ENCODE assay signal across 12 mouse cellular contexts in the genomic region with DNA sequence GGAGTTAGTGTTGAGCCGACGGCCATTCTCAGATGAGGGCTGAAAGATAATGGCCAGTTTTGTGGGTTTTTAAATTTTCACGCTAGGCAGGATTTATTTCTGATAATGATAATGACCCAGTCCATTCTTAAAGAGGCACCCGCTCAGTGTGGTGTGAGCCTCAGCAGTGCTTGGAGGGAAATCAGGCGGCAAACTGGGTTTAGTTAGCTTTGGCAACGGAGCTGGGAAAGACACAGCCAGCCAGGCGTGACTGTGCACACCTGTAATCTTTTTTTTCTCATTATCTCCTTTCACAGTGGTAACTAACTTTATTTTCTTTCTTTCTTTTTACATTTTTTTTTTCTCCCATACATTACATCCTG. TPM values are rescaled to one million over a fixed set of nuclear protein-coding genes. Genes with fewer than 3 reads are reported as not detected.
DNase-seq lines count a peak whose midpoint lies in the region; ATAC-seq and TF ChIP-seq lines count a peak whose summit lies in the region.
"Had no signal": no experiment of that assay in that cellular context is flagged by ENCODE, and none has a peak within 500 bp of the region (broad histone marks: within the 10 kb centered on the region; RNA-seq: fewer than 3 reads in every experiment).

No protein-coding gene starts in this region.

- H3K27ac ChIP-seq in heart, embryonic 15.5 days = peak overlapping the region; percentile 59
- H3K27ac ChIP-seq in liver, adult 2 months (replicated peaks; ENCODE audit: insufficient read depth, low read depth, low read length) = no peak overlapping the region
- H3K27ac ChIP-seq in liver, embryonic 11.5 days (ENCODE audit: low read depth, low read length) = no peak overlapping the region
- H3K27ac ChIP-seq in forebrain, embryonic 16.5 days (ENCODE audit: low read length) = 0 out of 2 replicates have a peak overlapping the region, but pooled peaks have one; percentile 15
- H3K27ac ChIP-seq in midbrain, postnatal 0 days (ENCODE audit: low read depth, low read length) = peak overlapping the region; percentile 47; the same call in 1 of the 2 replicates
- H3K27ac ChIP-seq: liver, embryonic 12.5 days had no signal

- H3K36me3 ChIP-seq in heart, embryonic 15.5 days = no peaks in the 10 kb centered on the region
- no peaks in the 10 kb centered on the region for H3K36me3 ChIP-seq in liver, adult 2 months (ENCODE audit: control insufficient read depth, insufficient read depth, low read length)
- no peaks in the 10 kb centered on the region for H3K36me3 ChIP-seq in liver, embryonic 11.5 days (ENCODE audit: control insufficient read depth, insufficient read depth, low read length)
- no peaks in the 10 kb centered on the region for H3K36me3 ChIP-seq in forebrain, embryonic 16.5 days (ENCODE audit: control insufficient read depth, insufficient read depth)
- no peaks in the 10 kb centered on the region for H3K36me3 ChIP-seq in midbrain, postnatal 0 days (ENCODE audit: insufficient read depth, low read length)
- H3K36me3 ChIP-seq: liver, embryonic 12.5 days had no signal

- DNase-seq in heart, adult 9 months (ENCODE audit: low spot score in 2 of 2) = no peak
- peak; percentile 47 for DNase-seq in liver, adult 2 months (ENCODE audit: extremely low read depth, low read depth, low spot score)
- no peak for DNase-seq in liver, embryonic 11.5 days (ENCODE audit: low spot score)
- no peak for DNase-seq in midbrain, postnatal 0 days (ENCODE audit: low spot score)
- DNase-seq in adrenal gland, postnatal 14 days = no peak
- DNase-seq in thymus, postnatal 36 days = no peak
- DNase-seq: cerebellum, adult 11 months; kidney, adult 8-10 months had no signal

- H3K4me1 ChIP-seq in heart, embryonic 15.5 days (replicated peaks) = peaks cover 29% of the 10 kb centered on the region
- H3K4me1 ChIP-seq in liver, adult 2 months (ENCODE audit: control insufficient read depth, insufficient read depth, low read length) = peaks cover 4% of the 10 kb centered on the region; the same call in 1 of the 2 replicates
- no peaks in the 10 kb centered on the region for H3K4me1 ChIP-seq in liver, embryonic 11.5 days (replicated peaks; ENCODE audit: control insufficient read depth, insufficient read depth, low read length)
- peaks cover 12% of the 10 kb centered on the region for H3K4me1 ChIP-seq in forebrain, embryonic 16.5 days (replicated peaks; ENCODE audit: control insufficient read depth, insufficient read depth, low read length)
- peaks cover 15% of the 10 kb centered on the region; the same call in 1 of the 2 replicates for H3K4me1 ChIP-seq in midbrain, postnatal 0 days (ENCODE audit: insufficient read depth, low read length)
- H3K4me1 ChIP-seq: liver, embryonic 12.5 days had no signal

- H3K4me2 ChIP-seq in heart, embryonic 15.5 days = no peak overlapping the region
- H3K4me2 ChIP-seq in liver, embryonic 11.5 days = no peak overlapping the region
- peak overlapping the region; percentile 16; the same call in 1 of the 2 replicates for H3K4me2 ChIP-seq in forebrain, embryonic 16.5 days (ENCODE audit: low read length)
- H3K4me2 ChIP-seq in midbrain, postnatal 0 days (ENCODE audit: low read depth, low read length, poor library complexity, severe bottlenecking) = peak overlapping the region; percentile 18; the same call in 1 of the 2 replicates
- H3K4me2 ChIP-seq: liver, embryonic 12.5 days had no signal

- no peaks in the 10 kb centered on the region for H3K9me3 ChIP-seq in heart, embryonic 15.5 days (replicated peaks)
- no peaks in the 10 kb centered on the region for H3K9me3 ChIP-seq in liver, embryonic 11.5 days (ENCODE audit: control insufficient read depth, low read length)
- 0 out of 2 replicates have a peak, but pooled peaks cover 3% of the 10 kb centered on the region for H3K9me3 ChIP-seq in forebrain, embryonic 16.5 days (ENCODE audit: control insufficient read depth, low read length)
- no peaks in the 10 kb centered on the region for H3K9me3 ChIP-seq in midbrain, postnatal 0 days (ENCODE audit: low read length)

- 43% methylated on average over 7 of the region's 7 CpGs for WGBS in heart, embryonic 15.5 days
- WGBS in liver, adult 2 months = 65% methylated on average over 7 of the region's 7 CpGs
- WGBS in liver, embryonic 11.5 days = 65% methylated on average over 7 of the region's 7 CpGs
- 6% methylated on average over 7 of the region's 7 CpGs for WGBS in forebrain, embryonic 16.5 days
- WGBS in midbrain, postnatal 0 days = 18% methylated on average over 7 of the region's 7 CpGs

- H3K9ac ChIP-seq in heart, embryonic 15.5 days = no peak overlapping the region
- no peak overlapping the region for H3K9ac ChIP-seq in liver, adult 2 months (ENCODE audit: low read depth, low read length)
- no peak overlapping the region for H3K9ac ChIP-seq in liver, embryonic 11.5 days (ENCODE audit: low read depth, low read length)
- H3K9ac ChIP-seq in forebrain, embryonic 16.5 days (replicated peaks; ENCODE audit: low read depth, low read length) = no peak overlapping the region
- H3K9ac ChIP-seq in midbrain, postnatal 0 days (replicated peaks; ENCODE audit: low read length, poor library complexity, severe bottlenecking) = no peak overlapping the region
- H3K9ac ChIP-seq: liver, embryonic 12.5 days had no signal

- ATAC-seq in heart, embryonic 15.5 days (replicated peaks; ENCODE audit: insufficient number of reproducible peaks, insufficient read depth, low FRiP score, low read depth) = no peak
- no peak for ATAC-seq in liver, embryonic 11.5 days (replicated peaks; ENCODE audit: low FRiP score)
- peak; percentile 62 for ATAC-seq in forebrain, embryonic 16.5 days
- ATAC-seq in midbrain, postnatal 0 days (ENCODE audit: low FRiP score) = no peak
- ATAC-seq: liver, embryonic 12.5 days had no signal

- no peaks in the 10 kb centered on the region for H3K27me3 ChIP-seq in heart, embryonic 15.5 days
- H3K27me3 ChIP-seq in liver, adult 2 months (ENCODE audit: control insufficient read depth, insufficient read depth, low read length) = no peaks in the 10 kb centered on the region
- no peaks in the 10 kb centered on the region for H3K27me3 ChIP-seq in liver, embryonic 11.5 days (replicated peaks; ENCODE audit: control insufficient read depth, insufficient read depth, low read length)
- no peaks in the 10 kb centered on the region for H3K27me3 ChIP-seq in forebrain, embryonic 16.5 days (replicated peaks; ENCODE audit: control insufficient read depth, insufficient read depth, low read length)
- no peaks in the 10 kb centered on the region for H3K27me3 ChIP-seq in midbrain, postnatal 0 days (ENCODE audit: insufficient read depth, low read length)
- H3K27me3 ChIP-seq: liver, embryonic 12.5 days had no signal

- no peak overlapping the region for H3K4me3 ChIP-seq in heart, embryonic 15.5 days
- no peak overlapping the region for H3K4me3 ChIP-seq in liver, adult 2 months (ENCODE audit: insufficient read depth, low read depth, low read length)
- H3K4me3 ChIP-seq in liver, embryonic 11.5 days (ENCODE audit: low read depth, low read length) = no peak overlapping the region
- no peak overlapping the region for H3K4me3 ChIP-seq in forebrain, embryonic 16.5 days (replicated peaks; ENCODE audit: low read length)
- no peak overlapping the region for H3K4me3 ChIP-seq in midbrain, postnatal 0 days (ENCODE audit: low read depth, low read length)
- H3K4me3 ChIP-seq: liver, embryonic 12.5 days had no signal

- H3K79me2 ChIP-seq in liver, adult 2 months (ENCODE audit: control insufficient read depth, insufficient read depth, low read length) = no peaks in the 10 kb centered on the region

- no peak for TF ChIP-seq POLR2A in liver, adult 2 months (IDR thresholded peaks at IDR 0.05; ENCODE audit: extremely low read depth, insufficient read depth, low read length)

- no peak for TF ChIP-seq CTCF in liver, adult 2 months (IDR thresholded peaks at IDR 0.05; ENCODE audit: low read depth, low read length)
- TF ChIP-seq CTCF in midbrain, postnatal 0 days (IDR thresholded peaks at IDR 0.05) = no peak

RNA-seq across cellular contexts. Expression of a gene that starts 36.4 kb away (rescaled TPM):
- polyA plus RNA-seq in heart, embryonic 15.5 days (2015; fragmentation: Nextera tagmentation; extraction: Ambion mirVana) = 0.46 and 0.97 TPM in 2 replicates
- not detected in 2 replicates for total RNA-seq in liver, adult 2 months (2014; rRNA removed)
- polyA plus RNA-seq in liver, adult 2 months (2012; rRNA removed) = 0.28 TPM in 1 of 2 replicates, not detected in the other
- 0.42 and 0.55 TPM in 2 replicates for polyA plus RNA-seq in liver, embryonic 11.5 days (2014; fragmentation: Nextera tagmentation; extraction: Ambion mirVana)
- 0.90 and 1.1 TPM in 2 replicates for polyA plus RNA-seq in forebrain, embryonic 16.5 days (2015; fragmentation: Nextera tagmentation; extraction: Ambion mirVana)
- 1.2 and 1.8 TPM in 2 replicates for total RNA-seq in midbrain, postnatal 0 days (2014; rRNA removed)
- polyA plus RNA-seq in midbrain, postnatal 0 days (2015; fragmentation: Nextera tagmentation; extraction: Ambion mirVana) = 3.0 and 3.3 TPM in 2 replicates
- total RNA-seq in adrenal gland, postnatal 14 days (2021) = not detected in 2 replicates
- total RNA-seq: adrenal gland, postnatal 36 days had no signal

Comparison
In these comparisons a context has a peak if more than half of its experiments do, and no peak if none do; other contexts are left out.
1. H3K27ac ChIP-seq: peak in heart, embryonic 15.5 days (single experiment), forebrain, embryonic 16.5 days (single experiment) and midbrain, postnatal 0 days (single experiment); none in liver, adult 2 months (single experiment) and liver, embryonic 11.5 days (single experiment).
2. H3K4me2 ChIP-seq: peak in forebrain, embryonic 16.5 days (single experiment) and midbrain, postnatal 0 days (single experiment); none in heart, embryonic 15.5 days (single experiment) and liver, embryonic 11.5 days (single experiment).